Mouse (Mus musculus) heart, embryonic 15.5 days (tissue): Measurements from ENCODE around the gene Meis2. TPM values are rescaled to one million over a fixed set of nuclear protein-coding genes. Genes with fewer than 3 reads are reported as not detected.
A peak's percentile ranks its signal among the peaks of the same experiment; 100 is the strongest.

Experiments
- ATAC-seq: fragments of 200-750 bp; cut with Nextera tagmentation; replicated peaks from 2 replicates; pipeline ENCODE4 v1.8.0; 2017; ENCODE audit warnings: low read depth, moderate TSS enrichment; ENCODE audit not compliant: insufficient number of reproducible peaks, insufficient read depth, low FRiP score
- H3K27ac ChIP-seq: fragments of 300-500 bp; sonication (generic); 2 replicates; pipeline ENCODE4 v1.5.1; 2015; ENCODE audit warnings: mild to moderate bottlenecking, inconsistent platforms
- H3K27me3 ChIP-seq: fragments of 300-500 bp; sonication (generic); 2 replicates; pipeline ENCODE4 v1.6.1; 2015; ENCODE audit warnings: inconsistent platforms
- H3K36me3 ChIP-seq: fragments of 300-500 bp; sonication (generic); 2 replicates; pipeline ENCODE4 v1.6.1; 2015; ENCODE audit warnings: mild to moderate bottlenecking, inconsistent platforms
- H3K4me1 ChIP-seq: fragments of 300-500 bp; sonication (generic); replicated peaks from 2 replicates; pipeline ENCODE4 v1.6.1; 2015; ENCODE audit warnings: inconsistent platforms
- H3K4me2 ChIP-seq: fragments of 300-500 bp; sonication (generic); 2 replicates; pipeline ENCODE4 v1.6.1; 2015; ENCODE audit warnings: inconsistent platforms, mild to moderate bottlenecking, moderate library complexity
- H3K4me3 ChIP-seq: fragments of 300-500 bp; sonication (generic); 2 replicates; pipeline ENCODE4 v1.5.1; 2015; ENCODE audit warnings: mild to moderate bottlenecking, inconsistent platforms
- H3K9ac ChIP-seq: fragments of 300-500 bp; sonication (generic); 2 replicates; pipeline ENCODE4 v1.6.1; 2015; ENCODE audit warnings: mild to moderate bottlenecking, inconsistent platforms
- H3K9me3 ChIP-seq: fragments of 300-500 bp; sonication (generic); replicated peaks from 2 replicates; pipeline ENCODE4 v1.6.1; 2016; ENCODE audit warnings: inconsistent platforms
- WGBS: fragments of 180-500 bp; shearing (Covaris S2); methylation state at CpG from one replicate; pipeline ENCODE4 v1.1.7; 2015; ENCODE audit warnings: mixed read lengths; 5-methylcytosine and 5-hydroxymethylcytosine counted together
- polyA plus RNA-seq: library from polyadenylated mRNA; unstranded; fragments of >200 nt; fragmentation: Nextera tagmentation; extraction: Ambion mirVana; gene quantifications from 2 replicates; pipeline ENCODE4 v1.2.1, GENCODE M21; 2015

The Meis2 gene
- polyA plus RNA-seq, 1 experiment from 2014 or later, result 25.7 TPM

DNA sequence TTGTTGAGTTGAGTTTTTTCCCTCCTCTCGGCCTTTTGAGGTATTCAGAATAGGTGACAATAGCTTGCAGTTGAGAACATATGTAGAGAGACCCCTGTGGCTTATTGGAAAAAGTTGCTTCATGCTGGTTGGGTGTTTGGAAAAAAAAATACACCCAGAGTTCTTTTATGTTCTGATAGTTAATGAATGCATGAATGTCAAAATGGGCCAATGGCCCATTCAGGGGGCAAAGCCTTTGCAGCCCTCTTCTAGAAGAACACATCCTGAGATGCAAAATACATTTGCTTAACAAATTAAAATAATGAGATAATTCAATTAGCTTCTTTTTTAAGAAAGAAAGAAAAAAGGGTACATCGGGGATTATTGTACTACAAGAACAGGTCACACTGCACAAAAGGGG lies 69.2 kb downstream of the Meis2 start:
- Histone ChIP-seq H3K27me3 (no peaks in the 10 kb centered on the region), H3K27ac (no peak overlapping the region), H3K4me3 (no peak overlapping the region), H3K9ac (no peak overlapping the region), H3K4me1 (0 out of 2 replicates have a peak, but pooled peaks cover 6% of the 10 kb centered on the region), H3K9me3 (no peaks in the 10 kb centered on the region), H3K36me3 (peaks cover 12% of the 10 kb centered on the region; the same call in 1 of the 2 replicates), H3K4me2 (no peak overlapping the region)
- 81% methylated on average over 2 of the region's 2 CpGs for WGBS
- no peak for ATAC-seq

DNA sequence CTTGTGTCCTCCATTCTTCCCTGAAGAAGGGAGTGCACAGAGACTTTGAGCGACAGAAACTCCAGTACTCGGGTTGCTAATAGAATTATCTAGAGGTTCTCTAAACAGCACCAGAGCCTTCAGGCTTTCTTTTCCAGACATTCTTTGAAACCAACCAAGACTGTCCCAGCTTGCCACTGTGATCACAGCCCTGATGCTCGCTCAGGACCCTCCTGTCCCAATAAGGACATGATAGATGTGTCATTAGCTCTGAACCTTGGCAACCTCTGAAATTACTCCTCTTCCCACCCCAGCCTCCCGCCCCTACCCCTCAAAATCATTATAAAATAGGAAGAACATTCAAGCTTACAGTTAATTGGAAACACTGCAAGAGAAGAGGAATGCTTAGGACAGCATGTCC lies 71.8 kb downstream of the Meis2 start:
- Histone ChIP-seq H3K36me3 (no peaks in the 10 kb centered on the region), H3K4me3 (no peak overlapping the region), H3K9me3 (no peaks in the 10 kb centered on the region), H3K27ac (no peak overlapping the region), H3K4me1 (0 out of 2 replicates have a peak, but pooled peaks cover 6% of the 10 kb centered on the region), H3K9ac (no peak overlapping the region), H3K27me3 (no peaks in the 10 kb centered on the region), H3K4me2 (no peak overlapping the region)
- ATAC-seq, result no peak
- 79% methylated on average over 4 of the region's 4 CpGs for WGBS

DNA sequence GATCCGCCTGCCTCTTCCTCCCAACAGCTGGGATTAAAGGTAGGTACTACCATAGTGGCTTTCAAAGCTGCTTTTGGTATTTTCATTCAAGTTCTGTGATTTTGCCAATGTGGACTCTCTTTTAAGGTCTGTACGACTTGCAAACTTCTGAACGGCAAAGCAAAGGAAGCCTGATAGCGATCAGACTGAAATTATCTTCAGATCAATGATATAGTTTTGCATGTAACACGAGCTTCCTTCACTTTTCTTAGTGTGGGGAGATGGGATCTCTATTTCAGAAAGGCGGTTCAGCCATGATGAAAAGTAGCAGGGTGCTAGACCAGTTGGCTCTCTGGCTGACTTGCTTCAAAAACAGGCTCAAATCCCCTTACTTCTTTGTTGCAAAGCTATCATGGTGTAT lies 76.4 kb downstream of the Meis2 start:
- 88% methylated on average over 6 of the region's 6 CpGs for WGBS
- H3K4me3 ChIP-seq, result no peak overlapping the region
- no peak overlapping the region for H3K9ac ChIP-seq
- no peaks in the 10 kb centered on the region for H3K36me3 ChIP-seq
- H3K4me2 ChIP-seq, result no peak overlapping the region
- no peaks in the 10 kb centered on the region for H3K9me3 ChIP-seq
- H3K27me3 ChIP-seq, result no peaks in the 10 kb centered on the region
- H3K4me1 ChIP-seq, result peaks cover 9% of the 10 kb centered on the region; the same call in 1 of the 2 replicates
- ATAC-seq, result no peak
- no peak overlapping the region for H3K27ac ChIP-seq

DNA sequence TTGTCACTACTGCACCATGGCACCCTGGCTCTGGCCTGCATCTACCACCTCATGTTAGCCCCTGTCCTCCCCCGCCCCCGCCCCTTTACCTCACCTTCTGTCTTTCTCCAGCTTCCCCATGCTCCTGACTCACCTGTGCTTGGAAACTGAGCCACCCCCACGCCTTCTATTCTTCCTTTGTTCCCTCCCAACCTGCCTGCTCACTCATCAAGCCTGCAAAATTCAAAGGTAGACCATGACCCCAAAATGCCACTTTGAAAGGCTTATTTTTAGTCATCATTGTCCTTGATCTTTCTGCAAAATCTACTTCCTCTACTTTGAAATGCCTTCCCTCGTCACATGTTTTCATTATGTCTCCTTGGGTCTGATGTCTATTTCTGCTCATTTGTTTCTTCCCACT lies 77.2 kb downstream of the Meis2 start:
- 86% methylated on average over 4 of the region's 4 CpGs for WGBS
- H3K4me1 ChIP-seq, result peaks cover 9% of the 10 kb centered on the region; the same call in 1 of the 2 replicates
- no peak for ATAC-seq

DNA sequence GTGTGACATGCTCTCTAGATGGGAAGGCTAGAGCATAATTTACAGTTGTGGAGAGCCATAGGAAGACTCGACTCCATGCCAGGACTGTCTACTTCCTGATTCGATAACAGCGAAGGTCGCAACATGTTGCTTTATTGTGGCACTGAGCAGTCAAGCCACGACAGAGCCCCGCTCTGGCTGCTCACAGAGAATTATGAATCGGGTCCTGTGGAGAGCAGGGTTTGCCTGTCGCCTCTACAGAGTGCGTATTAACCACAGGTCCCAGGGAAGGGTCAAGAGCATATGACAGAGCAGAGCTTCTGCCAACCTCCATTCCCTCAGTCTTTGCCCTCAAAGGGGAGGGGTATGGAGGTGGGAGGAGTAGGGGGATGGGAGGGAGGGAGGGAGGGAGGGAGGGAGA lies 80.7 kb downstream of the Meis2 start:
- H3K9me3 ChIP-seq, result no peaks in the 10 kb centered on the region
- H3K9ac ChIP-seq, result no peak overlapping the region
- H3K4me1 ChIP-seq, result peaks cover 9% of the 10 kb centered on the region
- 53% methylated on average over 9 of the region's 9 CpGs for WGBS
- H3K27ac ChIP-seq, result no peak overlapping the region
- no peak for ATAC-seq
- H3K4me3 ChIP-seq, result no peak overlapping the region
- H3K36me3 ChIP-seq, result peaks cover 2% of the 10 kb centered on the region; the same call in 1 of the 2 replicates
- H3K4me2 ChIP-seq, result no peak overlapping the region
- H3K27me3 ChIP-seq, result no peaks in the 10 kb centered on the region

More for the DNA sequence above, 77.2 kb downstream of the Meis2 start:
- no peaks in the 10 kb centered on the region for H3K27me3 ChIP-seq
- H3K36me3 ChIP-seq, result no peaks in the 10 kb centered on the region
- H3K9me3 ChIP-seq, result no peaks in the 10 kb centered on the region
- no peak overlapping the region for H3K9ac ChIP-seq
- H3K4me3 ChIP-seq, result no peak overlapping the region
- no peak overlapping the region for H3K27ac ChIP-seq
- no peak overlapping the region for H3K4me2 ChIP-seq

DNA sequence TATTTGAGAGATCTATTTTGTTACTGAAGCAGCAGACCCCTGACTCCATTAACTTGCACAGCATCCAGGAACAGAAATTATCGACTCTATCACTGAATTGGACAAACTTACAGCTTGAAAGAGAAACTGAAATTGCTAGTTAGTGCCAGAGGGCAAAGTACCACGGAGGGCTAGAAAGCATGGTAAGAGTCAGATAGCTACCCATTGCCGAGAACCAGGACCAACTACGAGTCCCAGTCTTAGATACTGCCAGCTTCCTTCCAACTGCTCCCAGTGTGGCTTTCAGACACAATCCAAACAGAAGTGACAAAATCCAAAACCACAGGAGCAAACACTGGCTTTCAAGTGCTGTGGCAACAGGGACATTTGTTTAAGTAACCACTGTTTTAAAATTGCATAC lies 81.2 kb downstream of the Meis2 start:
- 75% methylated on average over 4 of the region's 4 CpGs for WGBS
- ATAC-seq, result no peak
- H3K27ac ChIP-seq, result no peak overlapping the region

DNA sequence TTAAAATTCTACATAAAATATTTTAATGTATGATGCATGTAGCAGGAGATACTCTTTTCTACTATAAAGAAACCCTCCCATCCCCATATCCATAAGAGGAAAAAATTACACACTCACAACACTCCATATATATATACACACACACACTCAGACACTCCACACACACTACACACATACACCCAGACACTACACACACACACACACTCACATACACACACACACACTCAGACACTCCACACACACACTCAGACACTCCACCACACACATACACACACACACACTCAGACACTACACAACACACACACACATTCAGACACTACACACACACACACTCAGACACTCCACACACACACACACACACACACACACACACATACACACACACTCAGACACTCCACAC lies 85.1 kb downstream of the Meis2 start:
- Histone ChIP-seq H3K4me1 (peaks cover 6% of the 10 kb centered on the region), H3K36me3 (peaks cover 6% of the 10 kb centered on the region), H3K9me3 (no peaks in the 10 kb centered on the region), H3K4me2 (no peak overlapping the region), H3K9ac (no peak overlapping the region), H3K4me3 (no peak overlapping the region), H3K27ac (no peak overlapping the region), H3K27me3 (no peaks in the 10 kb centered on the region)
- ATAC-seq, result no peak

More for the DNA sequence above, 81.2 kb downstream of the Meis2 start:
- Histone ChIP-seq H3K4me2 (no peak overlapping the region), H3K4me3 (no peak overlapping the region), H3K27me3 (no peaks in the 10 kb centered on the region), H3K9ac (no peak overlapping the region), H3K9me3 (no peaks in the 10 kb centered on the region), H3K36me3 (peaks cover 2% of the 10 kb centered on the region; the same call in 1 of the 2 replicates), H3K4me1 (peaks cover 9% of the 10 kb centered on the region)

DNA sequence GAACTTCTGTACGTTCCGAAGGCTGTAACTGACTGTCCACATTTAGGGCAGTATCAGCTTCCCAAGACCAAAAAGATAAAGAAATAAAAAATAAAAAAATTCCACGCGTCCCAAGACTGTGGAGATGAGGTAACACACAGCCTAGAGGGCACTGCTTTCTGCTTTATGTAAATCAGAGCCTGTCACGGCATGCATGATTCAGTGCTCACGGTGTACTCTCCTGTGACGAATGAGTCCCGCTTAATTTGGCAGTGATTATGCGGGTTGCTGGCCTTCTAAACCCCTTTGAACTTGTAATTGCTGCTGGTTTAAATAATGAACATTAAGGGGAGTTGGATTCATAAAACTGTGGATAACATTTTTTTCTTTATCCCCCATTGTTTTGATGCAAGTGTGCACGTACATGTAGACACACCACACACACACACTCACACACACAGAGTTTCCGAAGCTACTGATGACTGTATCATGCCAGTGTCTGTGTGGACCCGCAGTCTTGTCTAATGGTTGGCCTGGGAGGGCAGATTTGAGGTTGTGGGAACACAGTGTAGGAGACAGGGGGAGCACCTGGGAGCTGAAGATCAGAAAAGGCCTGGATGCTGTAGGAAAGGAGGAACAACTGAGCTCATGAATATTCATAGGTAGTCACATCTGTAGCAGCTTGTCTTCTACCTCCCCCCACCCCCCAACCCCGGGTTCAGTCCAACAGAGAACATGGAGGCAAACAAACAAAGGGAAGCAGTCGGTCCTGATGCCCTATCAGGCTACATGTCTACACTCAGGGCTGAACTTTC lies 85.8 kb downstream of the Meis2 start:
- Histone ChIP-seq H3K27ac (no peak overlapping the region), H3K36me3 (peaks cover 6% of the 10 kb centered on the region), H3K4me1 (peaks cover 1% of the 10 kb centered on the region; the same call in 1 of the 2 replicates), H3K9ac (no peak overlapping the region), H3K4me3 (no peak overlapping the region), H3K27me3 (no peaks in the 10 kb centered on the region), H3K9me3 (no peaks in the 10 kb centered on the region), H3K4me2 (no peak overlapping the region)
- no peak for ATAC-seq
- WGBS, result 68% methylated on average over 14 of the region's 14 CpGs

DNA sequence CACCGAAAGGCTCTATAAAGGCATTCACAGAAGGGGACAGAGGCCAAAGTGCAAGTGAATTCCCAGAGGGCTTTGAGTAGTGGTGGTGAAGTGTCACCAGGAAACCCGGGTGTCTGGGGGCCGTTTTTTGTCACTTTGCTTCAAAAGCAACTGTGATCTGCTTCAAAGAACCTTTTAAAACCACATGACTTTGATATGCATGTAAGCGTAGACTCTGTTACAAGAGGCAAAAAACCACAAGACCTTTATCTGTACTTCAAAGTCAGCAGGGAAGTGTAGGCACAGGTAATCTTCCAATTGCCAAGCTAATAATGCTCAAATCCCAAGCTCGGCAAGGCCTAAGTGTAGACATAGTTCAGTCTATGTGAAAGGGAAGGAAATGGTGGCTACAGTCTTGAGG lies 87.0 kb downstream of the Meis2 start:
- H3K4me3 ChIP-seq, result no peak overlapping the region
- peaks cover 6% of the 10 kb centered on the region for H3K36me3 ChIP-seq
- no peaks in the 10 kb centered on the region; the same call in 1 of the 2 replicates for H3K4me1 ChIP-seq
- ATAC-seq, result no peak
- 51% methylated on average over 5 of the region's 5 CpGs for WGBS
- H3K9me3 ChIP-seq, result no peaks in the 10 kb centered on the region
- no peak overlapping the region for H3K9ac ChIP-seq
- no peak overlapping the region for H3K4me2 ChIP-seq
- no peaks in the 10 kb centered on the region for H3K27me3 ChIP-seq
- H3K27ac ChIP-seq, result no peak overlapping the region

DNA sequence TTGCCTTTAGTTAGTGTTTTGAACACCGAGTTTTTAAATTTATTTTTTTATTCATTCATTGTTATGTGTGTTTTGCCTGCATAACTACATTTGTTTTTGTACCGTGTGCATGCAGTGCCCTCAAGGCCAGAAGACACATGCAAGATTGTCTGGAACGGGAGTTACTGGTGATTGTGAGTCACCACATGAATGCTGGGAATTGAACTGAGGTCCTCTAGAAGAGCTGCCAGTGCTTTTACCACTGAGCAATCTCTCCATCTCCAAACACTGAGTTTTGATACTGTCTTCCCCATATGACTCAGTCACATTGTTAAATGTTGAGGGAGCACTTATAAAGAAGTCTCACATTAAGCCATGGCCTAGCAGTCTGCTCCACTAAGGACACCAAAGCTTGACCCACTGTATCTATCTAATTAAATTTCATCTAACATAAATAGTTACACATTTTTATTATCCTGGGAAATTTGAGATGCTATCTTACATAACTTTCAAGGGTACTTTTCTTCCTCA lies 94.3 kb downstream of the Meis2 start:
- H3K4me1 ChIP-seq, result peaks cover 5% of the 10 kb centered on the region; the same call in 1 of the 2 replicates
- ATAC-seq, result no peak
- no peak overlapping the region for H3K9ac ChIP-seq
- H3K9me3 ChIP-seq, result no peaks in the 10 kb centered on the region
- H3K27me3 ChIP-seq, result no peaks in the 10 kb centered on the region
- no peak overlapping the region for H3K4me3 ChIP-seq
- H3K4me2 ChIP-seq, result no peak overlapping the region
- H3K27ac ChIP-seq, result no peak overlapping the region
- 83% methylated on average over 3 of the region's 3 CpGs for WGBS
- no peaks in the 10 kb centered on the region for H3K36me3 ChIP-seq

DNA sequence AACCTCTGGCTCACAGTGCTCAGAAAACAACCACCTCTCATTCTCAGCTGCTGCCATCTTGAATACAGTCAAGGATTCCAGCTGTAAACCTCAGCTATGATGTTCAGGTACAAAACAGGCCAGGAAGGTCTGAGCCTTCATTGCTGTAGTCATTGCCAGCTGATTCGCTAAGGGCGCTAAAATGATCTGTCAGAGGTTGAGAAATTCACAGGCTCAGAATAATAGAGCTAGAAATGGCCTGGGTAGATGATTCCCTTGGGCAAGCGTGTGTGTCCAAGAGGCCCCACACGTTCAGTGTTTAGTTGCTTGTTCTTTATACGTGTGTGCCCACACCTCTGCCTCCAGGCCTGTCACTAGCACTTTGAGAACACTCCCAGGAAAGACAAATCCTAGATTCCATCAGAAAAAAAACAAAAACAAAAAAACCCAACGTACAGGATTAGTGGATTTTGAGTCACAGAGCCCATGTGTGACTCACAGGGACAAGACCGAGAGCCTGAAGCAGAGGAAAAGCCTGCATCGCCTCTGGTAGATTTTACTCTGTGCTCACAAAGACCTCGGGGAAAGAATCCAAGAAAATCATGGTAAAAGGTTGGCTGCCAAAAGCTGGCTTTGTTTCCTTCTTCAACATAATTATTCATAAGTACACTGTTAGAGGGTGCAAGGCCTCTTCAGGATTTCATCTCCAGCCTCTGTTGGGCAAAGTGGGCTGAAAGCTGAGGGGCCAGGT lies 95.4 kb downstream of the Meis2 start:
- Histone ChIP-seq H3K4me2 (no peak overlapping the region), H3K27ac (0 out of 2 replicates have a peak overlapping the region, but pooled peaks have one; percentile 11), H3K4me3 (no peak overlapping the region), H3K36me3 (no peaks in the 10 kb centered on the region), H3K9me3 (no peaks in the 10 kb centered on the region), H3K9ac (no peak overlapping the region), H3K4me1 (peaks cover 5% of the 10 kb centered on the region; the same call in 1 of the 2 replicates), H3K27me3 (no peaks in the 10 kb centered on the region)
- 76% methylated on average over 9 of the region's 9 CpGs for WGBS
- no peak for ATAC-seq
